Mouse (Mus musculus) liver, postnatal 0 days (tissue): ENCODE measurements around the gene Usp39. TPM values are rescaled to one million over a fixed set of nuclear protein-coding genes. Genes with fewer than 3 reads are reported as not detected.

Source experiments
- ATAC-seq: fragments of 200-750 bp; cut with Nextera tagmentation; 2 replicates; pipeline ENCODE4 v1.8.0; 2017; ENCODE audit warnings: mild to moderate bottlenecking, moderate library complexity
- DNase-seq: peaks from one replicate; pipeline ENCODE4 v3.0.0-alpha.2; 2016
- H3K27ac ChIP-seq: fragments of 300-500 bp; sonication (generic); 2 replicates; pipeline ENCODE4 v1.5.1; 2014; ENCODE audit warnings: antibody characterized with exemption, moderate library complexity, mild to moderate bottlenecking, low read depth
- H3K27me3 ChIP-seq: fragments of 300-500 bp; sonication (generic); 2 replicates; pipeline ENCODE4 v1.6.1; 2014; ENCODE audit warnings: low read length, control low read depth, mixed read lengths; ENCODE audit not compliant: insufficient read depth
- H3K36me3 ChIP-seq: fragments of 300-500 bp; sonication (generic); replicated peaks from 2 replicates; pipeline ENCODE4 v1.6.1; 2014; ENCODE audit warnings: mild to moderate bottlenecking, control low read depth, low read length, moderate library complexity, mixed read lengths; ENCODE audit not compliant: insufficient read depth
- H3K4me1 ChIP-seq: fragments of 300-500 bp; sonication (generic); 2 replicates; pipeline ENCODE4 v1.6.1; 2014; ENCODE audit warnings: antibody characterized with exemption, mild to moderate bottlenecking, control low read depth; ENCODE audit not compliant: insufficient read depth
- H3K4me2 ChIP-seq: fragments of 300-500 bp; sonication (generic); 2 replicates; pipeline ENCODE4 v1.6.1; 2014; ENCODE audit warnings: low read depth, mild to moderate bottlenecking, low read length, moderate library complexity, mixed read lengths
- H3K4me3 ChIP-seq: fragments of 300-500 bp; sonication (generic); 2 replicates; pipeline ENCODE4 v1.5.1; 2014; ENCODE audit warnings: low read depth, low read length
- H3K9ac ChIP-seq: fragments of 300-500 bp; sonication (generic); replicated peaks from 2 replicates; pipeline ENCODE4 v1.6.1; 2014; ENCODE audit warnings: mild to moderate bottlenecking, moderate library complexity
- H3K9me3 ChIP-seq: fragments of 300-500 bp; sonication (generic); 2 replicates; pipeline ENCODE4 v1.6.1; 2016; ENCODE audit warnings: mild to moderate bottlenecking, control low read depth, low read length, mixed read lengths
- CTCF ChIP-seq: sonication (generic); IDR thresholded peaks from 2 replicates; pipeline ENCODE4 v1.5.1; 2016; ENCODE audit warnings: antibody characterized with exemption, low read depth
- EP300 ChIP-seq: IDR thresholded peaks from 2 replicates; pipeline ENCODE4 v1.6.1; 2016; ENCODE audit warnings: antibody characterized with exemption, low read depth, mild to moderate bottlenecking
- WGBS: fragments of 180-500 bp; shearing (Covaris S2); extraction: QIAGEN DNeasy Blood & Tissue Kit; methylation state at CpG from one replicate; pipeline ENCODE4 v1.1.7; 2014; ENCODE audit not compliant: insufficient replicate concordance; 5-methylcytosine and 5-hydroxymethylcytosine counted together
- polyA plus RNA-seq: library from polyadenylated mRNA; unstranded; fragments of >200 nt; fragmentation: Nextera tagmentation; extraction: Ambion mirVana; gene quantifications from 2 replicates; pipeline ENCODE4 v1.2.1, GENCODE M21; 2015

Usp39 gene
- polyA plus RNA-seq, 1 experiment from 2014 or later: 21.7 TPM

GRCm38 (mm10) chr6:72313124-72313867 is 31.7 kb downstream of the Usp39 start:
- Histone ChIP-seq H3K9ac (no peak overlapping the region), H3K27ac (no peak overlapping the region), H3K4me3 (no peak overlapping the region), H3K36me3 (peaks cover 24% of the 10 kb centered on the region), H3K27me3 (no peaks in the 10 kb centered on the region), H3K4me1 (0 out of 2 replicates have a peak, but pooled peaks cover 2% of the 10 kb centered on the region), H3K4me2 (no peak overlapping the region), H3K9me3 (no peaks in the 10 kb centered on the region)
- 81% methylated on average over 11 of the region's 11 CpGs for WGBS
- no peak for ATAC-seq
- TF ChIP-seq EP300 (no peak), CTCF (no peak)
- DNase-seq: no peak

DNA sequence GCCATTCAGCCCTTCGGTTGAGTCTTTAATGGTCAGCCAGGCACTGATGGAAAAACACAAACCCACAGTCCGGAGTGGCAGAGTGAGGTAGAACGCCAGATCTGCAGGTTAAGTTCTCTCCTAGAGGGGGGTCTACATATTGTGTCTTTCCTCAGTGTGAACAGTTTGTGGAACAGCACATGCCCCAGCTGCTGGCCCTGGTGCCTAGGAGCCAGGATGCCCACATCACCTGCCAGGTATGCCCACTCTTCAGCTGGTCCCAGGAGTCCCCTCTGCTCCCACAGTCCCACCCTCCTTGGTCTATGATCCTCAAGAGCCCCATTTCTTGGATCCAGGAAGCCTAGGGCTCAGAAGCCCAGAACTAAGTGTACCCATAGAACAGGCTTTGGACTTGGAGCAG is 32.8 kb downstream of the Usp39 start:
- Histone ChIP-seq H3K4me1 (0 out of 2 replicates have a peak, but pooled peaks cover 2% of the 10 kb centered on the region), H3K27me3 (no peaks in the 10 kb centered on the region), H3K4me2 (no peak overlapping the region), H3K9ac (no peak overlapping the region), H3K9me3 (no peaks in the 10 kb centered on the region), H3K36me3 (peaks cover 13% of the 10 kb centered on the region), H3K27ac (no peak overlapping the region), H3K4me3 (no peak overlapping the region)
- 81% methylated on average over 3 of the region's 3 CpGs for WGBS
- DNase-seq (no peak), ATAC-seq (no peak)
- TF ChIP-seq CTCF (no peak), EP300 (no peak)

- Histone ChIP-seq H3K9ac (no peak overlapping the region), H3K27me3 (no peaks in the 10 kb centered on the region), H3K36me3 (no peaks in the 10 kb centered on the region), H3K27ac (peak overlapping the region; percentile 77; the same call in 1 of the 2 replicates), H3K4me3 (no peak overlapping the region), H3K4me1 (peaks cover 19% of the 10 kb centered on the region), H3K9me3 (no peaks in the 10 kb centered on the region), H3K4me2 (no peak overlapping the region)
- TF ChIP-seq CTCF (no peak), EP300 (no peak)
- ATAC-seq (no peak), DNase-seq (no peak)
- 61% methylated on average over 9 of the region's 9 CpGs for WGBS
These were observed 41.5 kb downstream of the Usp39 start for GRCm38 (mm10) chr6:72303510-72303909.

DNA sequence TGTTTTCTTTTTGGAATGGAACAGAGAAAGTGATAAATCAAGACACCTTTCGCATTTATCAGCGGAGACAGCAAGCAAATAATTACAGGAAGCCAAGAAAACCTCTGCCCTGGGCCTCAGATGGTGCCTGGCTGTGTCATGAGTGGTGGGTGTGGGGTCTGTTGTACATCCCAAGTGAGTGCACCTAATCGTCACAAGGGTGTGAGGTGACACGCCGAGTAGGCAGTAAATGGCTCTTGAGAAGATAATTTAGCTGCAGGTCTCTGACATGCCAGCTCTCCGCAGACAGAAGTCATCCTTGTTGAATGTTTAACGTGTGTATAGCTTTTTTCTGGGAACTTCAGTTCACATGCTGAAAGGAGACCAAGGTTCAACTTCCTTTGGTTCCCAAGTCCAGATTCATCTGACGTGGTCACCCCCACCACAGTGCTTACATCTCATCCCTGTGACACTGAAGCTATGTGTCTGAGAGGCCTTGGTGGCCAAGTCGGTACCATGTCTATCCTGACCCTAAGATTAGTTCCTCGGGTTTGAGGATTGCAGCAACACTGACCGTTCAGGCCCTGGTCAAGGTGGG is 42.5 kb downstream of the Usp39 start:
- peak; percentile 36 for DNase-seq
- ATAC-seq: peak; percentile 87
- H3K27ac ChIP-seq: peak overlapping the region; percentile 77
- H3K9me3 ChIP-seq: no peaks in the 10 kb centered on the region
- H3K4me1 ChIP-seq: peaks cover 19% of the 10 kb centered on the region
- H3K4me2 ChIP-seq: no peak overlapping the region
- no peaks in the 10 kb centered on the region for H3K36me3 ChIP-seq
- H3K4me3 ChIP-seq: no peak overlapping the region
- 67% methylated on average over 11 of the region's 11 CpGs for WGBS
- no peaks in the 10 kb centered on the region for H3K27me3 ChIP-seq
- TF ChIP-seq CTCF (no peak), EP300 (no peak)
- no peak overlapping the region for H3K9ac ChIP-seq

- TF ChIP-seq CTCF: no peak
- TF ChIP-seq EP300: no peak
- H3K9ac ChIP-seq: no peak overlapping the region
- no peak overlapping the region for H3K27ac ChIP-seq
- H3K4me2 ChIP-seq: no peak overlapping the region
- no peak overlapping the region for H3K4me3 ChIP-seq
- H3K9me3 ChIP-seq: no peaks in the 10 kb centered on the region
- ATAC-seq: no peak
- 68% methylated on average over 3 of the region's 3 CpGs for WGBS
- no peaks in the 10 kb centered on the region for H3K27me3 ChIP-seq
- no peaks in the 10 kb centered on the region for H3K36me3 ChIP-seq
- no peak for DNase-seq
- H3K4me1 ChIP-seq: peaks cover 22% of the 10 kb centered on the region
These were observed 47.2 kb downstream of the Usp39 start for GRCm38 (mm10) chr6:72297825-72298224.

- peak; percentile 51 for DNase-seq
- peak overlapping the region; percentile 94 for H3K27ac ChIP-seq
- no peak overlapping the region; the same call in 1 of the 2 replicates for H3K4me2 ChIP-seq
These were observed 51.9 kb downstream of the Usp39 start for GRCm38 (mm10) chr6:72292972-72293651.

More at GRCm38 (mm10) chr6:72292972-72293651, 51.9 kb downstream of the Usp39 start:
- H3K9ac ChIP-seq: peak overlapping the region; percentile 26; the same call in 1 of the 2 replicates
- no peak for TF ChIP-seq CTCF
- TF ChIP-seq EP300: peak; percentile 34
- H3K36me3 ChIP-seq: no peaks in the 10 kb centered on the region
- WGBS: 29% methylated on average over 12 of the region's 12 CpGs
- H3K9me3 ChIP-seq: no peaks in the 10 kb centered on the region
- peak; percentile 92 for ATAC-seq
- no peak overlapping the region for H3K4me3 ChIP-seq
- no peaks in the 10 kb centered on the region for H3K27me3 ChIP-seq
- peaks cover 25% of the 10 kb centered on the region for H3K4me1 ChIP-seq
